Comparison of ENCODE assay signal across 9 mouse cellular contexts in the genomic region with DNA sequence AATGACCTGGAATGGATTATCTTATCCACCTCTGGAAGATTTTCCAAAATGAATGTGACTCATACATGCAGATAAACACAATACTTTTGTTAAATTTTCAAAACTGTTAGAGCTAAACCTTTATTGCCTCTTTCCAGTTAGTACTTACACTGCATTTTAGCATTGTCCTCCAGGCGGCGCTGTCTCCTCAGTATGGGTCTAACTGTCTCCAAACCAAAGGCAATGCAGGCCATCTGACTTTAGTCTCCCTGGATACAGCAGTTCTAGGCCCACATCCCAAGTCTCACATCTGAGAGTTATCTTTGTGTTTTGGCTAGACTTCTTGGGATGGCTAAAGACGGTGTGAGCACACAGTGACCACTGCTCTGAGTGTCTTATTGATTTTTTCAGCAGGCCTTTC.
A peak's percentile ranks its signal among the peaks of the same experiment; 100 is the strongest.
DNase-seq lines count a peak whose midpoint lies in the region; ATAC-seq and TF ChIP-seq lines count a peak whose summit lies in the region.
"Had no signal": no experiment of that assay in that cellular context is flagged by ENCODE, and none has a peak within 500 bp of the region (broad histone marks: within the 10 kb centered on the region; RNA-seq: fewer than 3 reads in every experiment).

No protein-coding gene starts in this region.

- TF ChIP-seq POLR2A in limb, embryonic 14.5 days (IDR thresholded peaks at IDR 0.05; ENCODE audit: borderline replicate concordance, extremely low read depth, insufficient read depth, insufficient read length): no peak

- peak; percentile 62; the same call in 1 of the 2 replicates for ATAC-seq in midbrain, embryonic 11.5 days (ENCODE audit: low FRiP score)
- ATAC-seq in midbrain, embryonic 15.5 days (replicated peaks): no peak
- no peak for ATAC-seq in limb, embryonic 14.5 days (ENCODE audit: low FRiP score, low read depth)

- no peaks in the 10 kb centered on the region for H3K36me3 ChIP-seq in midbrain, embryonic 11.5 days (ENCODE audit: control insufficient read depth, insufficient read depth, low read length)
- no peaks in the 10 kb centered on the region for H3K36me3 ChIP-seq in midbrain, embryonic 15.5 days (replicated peaks)
- no peaks in the 10 kb centered on the region for H3K36me3 ChIP-seq in limb, embryonic 14.5 days (ENCODE audit: control insufficient read depth, insufficient read depth, low read length)
- H3K36me3 ChIP-seq: stomach, embryonic 15.5 days had no signal

- no peaks in the 10 kb centered on the region for H3K27me3 ChIP-seq in midbrain, embryonic 11.5 days (ENCODE audit: control insufficient read depth, insufficient read depth, low read length)
- H3K27me3 ChIP-seq in midbrain, embryonic 15.5 days (replicated peaks): no peaks in the 10 kb centered on the region
- H3K27me3 ChIP-seq in limb, embryonic 14.5 days (ENCODE audit: control insufficient read depth, insufficient read depth, low read length): no peaks in the 10 kb centered on the region
- H3K27me3 ChIP-seq: stomach, embryonic 15.5 days had no signal

- H3K4me1 ChIP-seq in midbrain, embryonic 11.5 days (ENCODE audit: control insufficient read depth, insufficient read depth, low read length): no peaks in the 10 kb centered on the region
- H3K4me1 ChIP-seq in midbrain, embryonic 15.5 days: no peaks in the 10 kb centered on the region
- no peaks in the 10 kb centered on the region for H3K4me1 ChIP-seq in limb, embryonic 14.5 days (ENCODE audit: control insufficient read depth, insufficient read depth, low read length)
- H3K4me1 ChIP-seq: stomach, embryonic 15.5 days had no signal

- WGBS in midbrain, embryonic 11.5 days: 23% methylated on average over 3 of the region's 3 CpGs
- WGBS in midbrain, embryonic 15.5 days: 22% methylated on average over 3 of the region's 3 CpGs
- 28% methylated on average over 3 of the region's 3 CpGs for WGBS in limb, embryonic 14.5 days

- peak; percentile 96 for DNase-seq in midbrain, embryonic 11.5 days (ENCODE audit: low spot score, missing footprints)
- peak; percentile 77 for DNase-seq in cerebellum, adult 11 months
- DNase-seq in frontal cortex, postnatal 10 days (ENCODE audit: low spot score in 2 of 2): peak; percentile 27 to 60
- DNase-seq in kidney, adult 9 months: peak; percentile 76
- peak; percentile 65 for DNase-seq in limb, embryonic 14.5 days (ENCODE audit: low spot score)
- DNase-seq in ovary, postnatal 14 days (ENCODE audit: low spot score): peak; percentile 75
- peak; percentile 76 to 91 for DNase-seq in thymus, postnatal 10 days (ENCODE audit: low spot score in 2 of 2)

- H3K9me3 ChIP-seq in midbrain, embryonic 11.5 days (ENCODE audit: control insufficient read depth, low read length): no peaks in the 10 kb centered on the region
- no peaks in the 10 kb centered on the region for H3K9me3 ChIP-seq in midbrain, embryonic 15.5 days
- no peaks in the 10 kb centered on the region for H3K9me3 ChIP-seq in limb, embryonic 14.5 days (ENCODE audit: control insufficient read depth, low read length)
- H3K9me3 ChIP-seq: stomach, embryonic 15.5 days had no signal

- no peak overlapping the region for H3K27ac ChIP-seq in midbrain, embryonic 11.5 days (ENCODE audit: low read depth, low read length)
- H3K27ac ChIP-seq in midbrain, embryonic 15.5 days: no peak overlapping the region
- no peak overlapping the region for H3K27ac ChIP-seq in limb, embryonic 14.5 days (replicated peaks; ENCODE audit: low read depth, low read length)
- H3K27ac ChIP-seq: stomach, embryonic 15.5 days had no signal

- H3K4me2 ChIP-seq in midbrain, embryonic 11.5 days: no peak overlapping the region
- no peak overlapping the region for H3K4me2 ChIP-seq in midbrain, embryonic 15.5 days
- H3K4me2 ChIP-seq in limb, embryonic 14.5 days (replicated peaks; ENCODE audit: low read depth, low read length, severe bottlenecking): no peak overlapping the region
- H3K4me2 ChIP-seq: stomach, embryonic 15.5 days had no signal

- no peak overlapping the region for H3K4me3 ChIP-seq in midbrain, embryonic 11.5 days (ENCODE audit: low read depth, low read length)
- H3K4me3 ChIP-seq in midbrain, embryonic 15.5 days: no peak overlapping the region
- H3K4me3 ChIP-seq in limb, embryonic 14.5 days (replicated peaks; ENCODE audit: low read length): no peak overlapping the region
- H3K4me3 ChIP-seq: stomach, embryonic 15.5 days had no signal

- H3K9ac ChIP-seq in midbrain, embryonic 11.5 days (ENCODE audit: low read length): no peak overlapping the region
- H3K9ac ChIP-seq in midbrain, embryonic 15.5 days: no peak overlapping the region
- no peak overlapping the region for H3K9ac ChIP-seq in limb, embryonic 14.5 days (ENCODE audit: low read depth, low read length, severe bottlenecking)
- H3K9ac ChIP-seq: stomach, embryonic 15.5 days had no signal

Comparison
In these comparisons a context has a peak if more than half of its experiments do, and no peak if none do; other contexts are left out.
1. DNase-seq: peak in every context shown above with its lines; median percentile 96 in midbrain, embryonic 11.5 days; 84 in thymus, postnatal 10 days; 77 in cerebellum, adult 11 months; 76 in kidney, adult 9 months; 75 in ovary, postnatal 14 days; 65 in limb, embryonic 14.5 days; 44 in frontal cortex, postnatal 10 days.